In the genomic region with DNA sequence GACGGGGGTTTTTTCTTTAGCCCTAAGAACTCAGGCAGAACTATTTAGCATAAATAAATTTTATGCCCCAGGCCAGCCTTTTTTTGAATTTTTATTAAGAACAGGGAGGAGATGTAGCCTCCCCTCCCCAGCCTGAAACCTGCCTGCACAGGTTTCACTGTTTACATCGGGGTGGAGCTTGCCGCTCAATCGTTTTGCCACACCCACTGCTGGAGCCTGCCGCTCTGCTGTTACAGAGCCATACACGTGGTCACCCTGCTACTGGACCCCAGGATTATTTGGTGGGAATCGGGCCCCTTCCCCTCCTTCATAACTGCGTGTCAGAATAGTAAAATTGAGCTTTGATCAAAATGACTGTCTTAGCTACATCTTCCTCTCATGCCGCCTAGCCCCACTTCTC, we compare ENCODE assay signal across 15 mouse cellular contexts. TPM values are rescaled to one million over a fixed set of nuclear protein-coding genes. Genes with fewer than 3 reads are reported as not detected.
DNase-seq lines count a peak whose midpoint lies in the region; ATAC-seq and TF ChIP-seq lines count a peak whose summit lies in the region.
"Not testable (repeated sequence)": the region's sequence is repeated elsewhere in the genome, so short reads cannot be mapped to it uniquely, and the experiment has no call there.
"Had no signal": no experiment of that assay in that cellular context is flagged by ENCODE, and none has a peak within 500 bp of the region (broad histone marks: within the 10 kb centered on the region; RNA-seq: fewer than 3 reads in every experiment).

No protein-coding gene starts in this region.

- DNase-seq in heart, adult 11 months = peak; percentile 72
- peak; percentile 38 for DNase-seq in kidney, adult 11 months
- peak; percentile 47 for DNase-seq in kidney, adult 2 months
- DNase-seq in kidney, postnatal 25 days = peak; percentile 24 to 44
- DNase-seq in liver = peak; percentile 54
- peak; percentile 25 for DNase-seq in liver, embryonic 13.5 days
- DNase-seq in stomach, postnatal 0 days (ENCODE audit: low spot score) = peak; percentile 66
- DNase-seq in urinary bladder, postnatal 14 days (ENCODE audit: low spot score) = peak; percentile 31

- H3K4me1 ChIP-seq in kidney, adult 2 months (ENCODE audit: control insufficient read depth, insufficient read depth, low read length) = peaks cover 13% of the 10 kb centered on the region; the same call in 1 of the 2 replicates
- H3K4me1 ChIP-seq in liver, embryonic 13.5 days (replicated peaks) = peaks cover 25% of the 10 kb centered on the region
- not testable (repeated sequence) for H3K4me1 ChIP-seq in stomach, postnatal 0 days (replicated peaks; ENCODE audit: control insufficient read depth, insufficient read depth)

- not testable (repeated sequence) for H3K27me3 ChIP-seq in kidney, adult 2 months (replicated peaks; ENCODE audit: control insufficient read depth, insufficient read depth, low read length); liver, embryonic 13.5 days; stomach, postnatal 0 days (ENCODE audit: control insufficient read depth, insufficient read depth, low read length)

- 62% methylated on average over 9 of the region's 9 CpGs for WGBS in kidney, adult 2 months
- 64% methylated on average over 9 of the region's 9 CpGs for WGBS in liver, embryonic 13.5 days (ENCODE audit: insufficient replicate concordance)
- WGBS in stomach, postnatal 0 days = 61% methylated on average over 9 of the region's 9 CpGs

- H3K36me3 ChIP-seq in kidney, adult 2 months (ENCODE audit: control insufficient read depth, insufficient read depth, low read length); liver, embryonic 13.5 days; stomach, postnatal 0 days (ENCODE audit: control insufficient read depth, insufficient read depth, low read length): not testable (repeated sequence)

- H3K9me3 ChIP-seq in liver, embryonic 13.5 days (replicated peaks); stomach, postnatal 0 days (ENCODE audit: control insufficient read depth, low read length): not testable (repeated sequence)

- not testable (repeated sequence) for H3K4me2 ChIP-seq in liver, embryonic 13.5 days; stomach, postnatal 0 days (replicated peaks; ENCODE audit: low read depth)

- ATAC-seq in liver, embryonic 13.5 days (ENCODE audit: low read depth); stomach, postnatal 0 days (ENCODE audit: low FRiP score, low TSS enrichment): not testable (repeated sequence)

- not testable (repeated sequence) for H3K9ac ChIP-seq in liver, embryonic 13.5 days; stomach, postnatal 0 days (ENCODE audit: low read length)

- peak overlapping the region; percentile 38; the same call in 1 of the 2 replicates for H3K27ac ChIP-seq in kidney, adult 2 months (ENCODE audit: insufficient read depth, low read depth, low read length)
- H3K27ac ChIP-seq in liver, embryonic 13.5 days = peak overlapping the region; percentile 27; the same call in 1 of the 2 replicates
- H3K27ac ChIP-seq in stomach, postnatal 0 days (replicated peaks) = not testable (repeated sequence)

- H3K4me3 ChIP-seq in kidney, adult 2 months (ENCODE audit: insufficient read depth, low read depth, low read length); liver, embryonic 13.5 days (replicated peaks); stomach, postnatal 0 days (ENCODE audit: low read depth, low read length): not testable (repeated sequence)

- not testable (repeated sequence) for TF ChIP-seq POLR2A in kidney, adult 2 months (IDR thresholded peaks at IDR 0.05; ENCODE audit: low read depth, low read length)

- TF ChIP-seq EP300 in stomach, postnatal 0 days (optimal IDR thresholded peaks at IDR 0.05) = not testable (repeated sequence)

- TF ChIP-seq CTCF in kidney, adult 2 months (conservative IDR thresholded peaks at IDR 0.05; ENCODE audit: insufficient read depth, insufficient read length, low read depth, low read length); stomach, postnatal 0 days (IDR thresholded peaks at IDR 0.05; ENCODE audit: low read depth): not testable (repeated sequence)

RNA-seq across cellular contexts. Expression of a gene that starts 16.4 kb away (rescaled TPM):
- 15.3 and 15.9 TPM in 2 replicates for polyA plus RNA-seq in kidney, adult 2 months (2012; rRNA removed)
- polyA plus RNA-seq in liver, embryonic 13.5 days (2015; fragmentation: Nextera tagmentation; extraction: Ambion mirVana) = 4.7 and 5.3 TPM in 2 replicates
- 39.7 and 43.4 TPM in 2 replicates for polyA plus RNA-seq in stomach, postnatal 0 days (2015; fragmentation: Nextera tagmentation; extraction: Ambion mirVana)

RNA-seq across cellular contexts. Expression of a gene that starts 18.3 kb away (rescaled TPM):
- 22.6 and 26.7 TPM in 2 replicates for polyA plus RNA-seq in kidney, adult 2 months (2012; rRNA removed)
- polyA plus RNA-seq in liver, embryonic 13.5 days (2015; fragmentation: Nextera tagmentation; extraction: Ambion mirVana) = 6.7 and 8.5 TPM in 2 replicates
- polyA plus RNA-seq in stomach, postnatal 0 days (2015; fragmentation: Nextera tagmentation; extraction: Ambion mirVana) = 37.3 and 42.0 TPM in 2 replicates
- polyA plus RNA-seq: activated CD4-positive, CD25-positive, alpha-beta regulatory T cell, adult 4 months; C2C12; CD4-positive, CD25-positive, alpha-beta regulatory T cell, adult 4 months had no signal

RNA-seq across cellular contexts. Expression of a gene that starts 32.2 kb away (rescaled TPM):
- polyA plus RNA-seq in kidney, adult 2 months (2012; rRNA removed) = not detected in 2 replicates
- polyA plus RNA-seq in liver, embryonic 13.5 days (2015; fragmentation: Nextera tagmentation; extraction: Ambion mirVana) = not detected in 2 replicates
- polyA plus RNA-seq in stomach, postnatal 0 days (2015; fragmentation: Nextera tagmentation; extraction: Ambion mirVana) = not detected in 2 replicates
- polyA plus RNA-seq: activated CD4-positive, CD25-positive, alpha-beta regulatory T cell, adult 4 months; adrenal gland, adult 2 months; brain, embryonic 14.5 days; C2C12; CD4-positive, CD25-positive, alpha-beta regulatory T cell, adult 4 months; G1E; Patski had no signal
